Mouse (Mus musculus): ENCODE data around the gene Wdfy4. TPM values are rescaled to one million over a fixed set of nuclear protein-coding genes. Genes with fewer than 3 reads are reported as not detected.

The Wdfy4 gene
- total RNA-seq, 2 experiments from 2014 or later: 0.91 to 2.0 TPM

- no peak for DNase-seq
These were observed 220.6 kb downstream of the Wdfy4 start for GRCm38 (mm10) chr14:32964742-32965141.

GRCm38 (mm10) chr14:32960481-32960880, 224.8 kb downstream of the Wdfy4 start:
- peak; percentile 58 to 69 for DNase-seq

- no peak for DNase-seq
These were observed 226.6 kb downstream of the Wdfy4 start for GRCm38 (mm10) chr14:32958671-32959070.

- peak in 1 of 2 experiments; percentile 18 for DNase-seq
These were observed 228.8 kb downstream of the Wdfy4 start for GRCm38 (mm10) chr14:32956486-32956885.

GRCm38 (mm10) chr14:32950312-32951301, 234.7 kb downstream of the Wdfy4 start:
- DNase-seq: no peak

GRCm38 (mm10) chr14:32947512-32947911, 237.8 kb downstream of the Wdfy4 start:
- DNase-seq: peak; percentile 38 to 43

GRCm38 (mm10) chr14:32939217-32939616, 246.1 kb downstream of the Wdfy4 start:
- DNase-seq: no peak

- no peak for DNase-seq
These were observed 251.2 kb downstream of the Wdfy4 start for GRCm38 (mm10) chr14:32934064-32934463.

GRCm38 (mm10) chr14:32932220-32932619, 253.1 kb downstream of the Wdfy4 start:
- DNase-seq: no peak

- DNase-seq: no peak
These were observed 253.6 kb downstream of the Wdfy4 start for GRCm38 (mm10) chr14:32931709-32932108.

GRCm38 (mm10) chr14:32923871-32924270, 261.4 kb downstream of the Wdfy4 start:
- no peak for DNase-seq

- DNase-seq: no peak
These were observed 267.4 kb downstream of the Wdfy4 start for GRCm38 (mm10) chr14:32917919-32918318.

GRCm38 (mm10) chr14:32915360-32915759, 269.9 kb downstream of the Wdfy4 start:
- no peak for DNase-seq

GRCm38 (mm10) chr14:32911187-32911586, 274.1 kb downstream of the Wdfy4 start:
- no peak for DNase-seq

Other genes with a start within 250 kb of the Wdfy4 start
- under 1 TPM; 0.22 to 0.33 TPM for gene Lrrc18, start 194.1 kb downstream of the Wdfy4 start, total RNA-seq (2021)
- 1 to 10 TPM; 8.1 to 8.8 TPM for gene Arhgap22, start 28.5 kb upstream of the Wdfy4 start, total RNA-seq (2021)